Mouse (Mus musculus): Measurements from ENCODE around the gene Cuta. TPM values are rescaled to one million over a fixed set of nuclear protein-coding genes. Genes with fewer than 3 reads are reported as not detected.
A peak's percentile ranks its signal among the peaks of the same experiment; 100 is the strongest.

Cuta gene
- total RNA-seq, 2 experiments from 2014 or later, result 119 to 134 TPM

DNA sequence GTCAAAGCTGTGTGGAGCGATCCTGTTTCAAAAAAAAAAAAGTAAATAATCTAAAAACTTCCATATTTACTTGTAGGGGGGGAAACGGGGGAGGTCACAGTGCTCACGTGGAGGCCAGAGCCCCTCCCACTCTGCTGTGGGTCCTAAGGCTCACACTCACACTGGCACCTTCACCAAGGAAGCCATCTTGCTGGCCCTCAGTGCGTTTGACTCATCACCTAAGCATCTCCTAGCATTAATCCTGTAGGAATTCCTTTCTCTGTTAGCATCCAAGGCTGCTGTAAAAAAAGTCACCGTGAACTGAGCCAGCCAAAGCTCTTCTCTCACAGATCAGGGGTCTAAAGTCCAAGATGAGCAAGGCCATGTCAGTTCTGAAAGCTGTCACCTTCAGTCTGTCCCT is 16.9 kb upstream of the Cuta start:
- no peak for DNase-seq

DNA sequence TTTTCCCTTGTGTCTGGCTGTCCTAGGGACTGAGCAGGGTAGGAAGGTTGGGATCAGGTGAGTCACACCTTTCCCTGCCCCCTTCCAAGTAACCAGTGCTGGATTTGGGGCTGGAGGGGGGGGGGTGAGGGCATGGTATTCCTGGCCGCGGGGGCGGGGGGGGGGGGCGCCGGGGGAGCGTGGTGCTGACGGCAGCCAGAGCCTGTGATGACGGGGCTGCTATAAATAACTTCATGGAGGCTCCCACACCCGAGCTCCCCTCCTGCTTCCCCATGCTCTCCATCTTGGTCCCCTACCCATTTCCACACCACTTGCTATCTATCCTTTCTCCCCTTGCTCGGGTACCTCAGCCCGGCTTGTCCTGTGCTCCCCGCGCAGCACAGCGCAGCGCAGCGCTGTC is 14.4 kb upstream of the Cuta start:
- no peak for DNase-seq

DNA sequence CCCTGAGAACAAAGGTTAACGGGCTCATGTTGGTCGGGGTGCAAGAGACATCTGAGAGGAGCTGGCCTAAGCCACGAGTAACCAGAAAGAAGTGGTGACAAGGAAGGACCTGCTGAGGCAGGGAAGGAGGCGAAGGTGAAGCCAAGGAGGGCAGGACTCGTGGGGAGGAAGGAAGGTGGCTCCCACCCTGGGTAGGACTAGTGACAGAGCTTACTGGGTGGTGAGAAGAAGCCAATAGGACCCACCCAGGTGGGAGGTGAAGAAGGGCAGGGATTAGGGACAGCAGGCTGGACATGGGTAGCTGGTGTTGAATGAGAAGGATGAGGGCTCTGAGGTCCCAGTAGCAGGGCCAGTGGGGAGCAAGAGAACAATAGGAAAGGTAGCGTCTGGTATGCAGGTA is 13.8 kb upstream of the Cuta start:
- no peak for DNase-seq

DNA sequence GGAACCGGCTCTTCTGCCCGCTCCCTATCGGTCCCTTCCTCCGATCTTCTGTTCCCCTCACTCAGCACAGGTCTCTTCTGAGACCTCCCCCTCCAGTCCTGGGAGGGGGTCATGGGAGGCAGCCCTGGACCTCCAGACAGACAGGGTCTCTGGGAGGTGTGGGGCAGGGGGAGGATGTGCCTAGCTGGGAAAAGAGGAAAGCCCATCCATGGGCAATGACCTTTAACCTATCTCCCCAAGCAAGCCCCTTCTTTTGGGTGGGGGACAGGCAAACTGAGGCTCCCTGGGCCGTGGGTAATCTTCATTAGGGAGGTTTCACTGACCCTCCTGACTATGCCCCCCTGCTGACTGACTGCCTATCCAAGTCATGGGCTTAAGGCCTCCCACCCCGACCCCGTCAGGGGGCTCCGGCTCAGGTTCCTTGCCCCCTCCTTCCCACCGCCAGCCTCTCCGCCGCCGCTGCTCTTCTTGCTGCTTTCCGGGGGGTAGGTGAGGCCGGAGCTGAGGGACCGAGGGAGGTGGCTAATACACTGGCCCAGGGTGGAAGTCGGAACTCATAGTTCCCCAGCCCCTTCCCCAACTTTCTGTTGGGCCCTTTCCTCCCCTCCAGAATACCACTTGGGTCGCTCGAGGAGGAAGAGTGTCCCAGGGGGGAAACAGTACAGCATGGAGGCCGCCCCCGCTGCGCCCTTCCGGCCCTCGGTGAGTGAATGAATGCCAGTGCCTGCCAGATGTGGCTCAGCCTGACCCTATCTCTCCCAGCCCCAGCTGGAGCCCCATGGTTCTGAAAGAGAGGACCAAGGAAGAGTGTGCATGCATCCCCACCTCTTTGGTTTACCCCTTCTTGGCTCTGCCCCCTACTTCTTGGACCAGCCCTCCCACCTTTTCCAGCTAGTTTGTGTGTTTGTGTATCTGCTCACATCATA is 12.8 kb upstream of the Cuta start:
- no peak for DNase-seq

DNA sequence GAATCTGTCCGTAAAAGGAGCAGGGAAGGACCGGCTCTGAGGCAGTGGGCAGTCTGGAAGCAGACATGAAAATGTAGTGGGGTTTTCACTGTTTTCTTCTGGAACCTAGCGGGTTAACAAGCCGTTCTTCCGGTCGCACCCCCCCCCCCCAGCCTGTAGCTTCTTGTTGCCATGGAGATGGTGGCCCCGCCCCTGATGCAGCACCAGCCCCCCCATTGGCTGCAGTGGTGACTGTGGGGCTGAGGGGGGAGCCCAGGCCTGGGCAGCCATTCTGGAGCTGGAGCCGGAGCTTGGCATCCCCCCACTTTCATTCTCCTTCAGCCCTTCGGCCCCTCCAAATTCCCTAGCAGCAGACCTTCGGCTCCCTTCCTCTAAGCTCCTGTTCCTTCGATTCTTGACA is 12.0 kb upstream of the Cuta start:
- peak; percentile 83 for DNase-seq

DNA sequence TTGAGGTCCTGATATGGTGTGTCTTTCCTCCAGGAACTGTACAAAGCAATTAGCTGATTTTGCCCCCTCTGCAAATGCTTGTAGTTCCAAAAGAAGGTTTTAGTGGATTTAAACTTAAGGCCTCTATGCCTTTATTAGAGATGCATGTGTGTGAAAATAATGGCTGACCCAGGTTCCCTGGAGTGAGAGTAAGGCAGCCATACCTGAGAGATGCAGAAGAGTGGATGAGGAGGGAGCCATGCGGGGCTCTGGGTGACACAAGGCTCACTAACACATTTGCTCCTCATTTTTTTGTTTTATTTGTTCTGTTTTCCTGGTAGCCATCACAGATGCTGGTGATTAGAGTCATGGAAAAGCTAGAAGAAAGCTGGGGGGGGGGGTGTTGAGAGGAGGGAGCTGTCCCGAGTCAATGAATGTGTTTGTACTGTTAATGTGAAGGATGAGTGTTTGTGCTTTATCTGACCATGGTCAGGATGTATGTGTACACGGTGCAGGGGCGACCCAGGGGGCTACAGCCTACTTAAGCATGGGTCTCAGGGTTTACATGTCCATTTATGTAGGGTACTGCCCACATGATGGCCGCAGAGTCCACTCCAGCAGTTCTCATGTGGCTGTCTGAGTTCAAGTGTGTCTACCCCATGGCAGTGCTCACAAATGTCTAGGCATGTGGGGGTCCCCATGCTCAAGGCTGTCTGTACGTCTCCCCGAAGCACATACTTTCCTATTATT is 11.4 kb upstream of the Cuta start:
- DNase-seq, result no peak

DNA sequence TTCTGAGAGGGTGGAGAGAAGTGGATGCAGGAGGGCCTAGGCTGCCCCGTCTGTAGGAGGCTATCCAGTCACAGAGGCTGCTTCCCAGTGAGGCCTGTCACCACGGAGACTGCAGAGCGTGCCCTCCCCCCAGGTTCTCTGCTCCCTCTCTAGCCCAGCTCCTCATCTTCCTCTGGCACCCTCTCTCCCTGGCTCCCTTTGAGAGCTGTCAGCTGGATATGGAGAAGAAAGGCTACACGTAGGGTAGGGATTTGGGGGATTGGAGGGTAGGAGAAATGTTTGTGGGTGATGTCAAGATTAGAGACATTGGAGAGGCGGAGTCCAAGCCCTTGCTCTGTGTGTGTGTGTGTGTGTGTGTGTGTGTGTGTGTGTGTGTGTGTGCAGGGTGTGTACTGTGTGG is 10.5 kb upstream of the Cuta start:
- DNase-seq, result no peak

DNA sequence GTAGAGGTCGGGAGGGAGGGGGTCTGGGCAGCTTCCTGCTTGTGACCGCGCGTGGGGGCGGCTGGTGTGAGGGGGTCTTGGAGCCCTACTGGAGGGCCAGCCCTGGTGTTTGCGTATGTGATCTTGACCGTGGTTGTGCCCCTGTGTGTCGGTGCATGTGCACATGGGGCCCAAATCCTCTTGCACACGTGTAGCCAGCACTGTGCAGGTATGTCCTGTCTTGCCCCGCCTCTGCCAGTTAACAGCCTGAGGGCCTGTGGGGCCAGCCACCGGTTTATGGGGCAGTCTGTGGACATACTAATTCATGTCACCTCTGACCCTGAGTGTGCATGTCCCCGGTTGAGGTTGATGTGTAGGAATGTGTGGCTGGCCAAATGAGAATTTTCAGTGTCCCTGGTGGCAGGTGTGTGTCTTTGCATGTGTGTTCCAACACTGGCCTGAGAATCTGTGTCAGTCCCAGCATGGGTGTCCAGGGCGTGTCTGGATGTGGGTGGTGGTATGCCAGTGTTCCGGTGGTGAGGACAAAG is 9.7 kb upstream of the Cuta start:
- DNase-seq, result no peak

DNA sequence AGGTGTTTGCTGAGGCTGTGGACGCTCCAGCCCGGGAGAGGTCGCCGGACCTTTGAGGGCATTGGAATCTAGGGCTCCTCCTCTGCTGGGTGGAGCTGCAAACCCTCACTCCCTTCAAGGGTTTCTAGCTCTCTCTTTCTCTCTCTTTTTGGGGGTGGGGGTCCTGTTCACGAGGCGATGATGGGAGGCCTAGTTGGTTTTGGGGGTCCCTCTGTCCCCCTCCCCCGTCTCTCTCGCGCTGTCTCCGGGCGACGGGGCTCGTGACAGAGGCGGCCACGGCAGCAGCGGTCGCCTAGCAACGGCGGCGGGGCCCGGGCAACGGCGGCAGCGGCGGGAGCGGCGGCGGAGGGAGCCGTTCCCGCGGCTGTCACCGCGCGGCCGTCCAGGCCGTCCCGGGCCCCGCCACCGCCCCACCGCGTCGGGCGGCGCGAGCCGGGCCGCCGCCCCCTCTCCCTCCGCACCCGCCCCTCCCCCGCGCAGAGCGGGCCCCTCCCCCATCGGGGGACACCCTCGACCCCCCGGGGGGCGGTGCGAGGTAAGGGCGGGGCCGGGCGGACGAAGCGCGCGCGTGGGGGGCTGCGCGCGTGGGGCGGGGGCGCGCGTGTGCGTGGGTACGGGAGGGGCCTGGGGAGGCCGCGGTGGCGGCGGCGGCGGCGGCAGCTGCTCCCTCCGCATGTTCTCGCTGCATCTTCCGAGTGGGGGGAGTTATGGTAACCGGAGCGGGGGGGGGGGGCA is 9.1 kb upstream of the Cuta start:
- DNase-seq, result peak; percentile 78

DNA sequence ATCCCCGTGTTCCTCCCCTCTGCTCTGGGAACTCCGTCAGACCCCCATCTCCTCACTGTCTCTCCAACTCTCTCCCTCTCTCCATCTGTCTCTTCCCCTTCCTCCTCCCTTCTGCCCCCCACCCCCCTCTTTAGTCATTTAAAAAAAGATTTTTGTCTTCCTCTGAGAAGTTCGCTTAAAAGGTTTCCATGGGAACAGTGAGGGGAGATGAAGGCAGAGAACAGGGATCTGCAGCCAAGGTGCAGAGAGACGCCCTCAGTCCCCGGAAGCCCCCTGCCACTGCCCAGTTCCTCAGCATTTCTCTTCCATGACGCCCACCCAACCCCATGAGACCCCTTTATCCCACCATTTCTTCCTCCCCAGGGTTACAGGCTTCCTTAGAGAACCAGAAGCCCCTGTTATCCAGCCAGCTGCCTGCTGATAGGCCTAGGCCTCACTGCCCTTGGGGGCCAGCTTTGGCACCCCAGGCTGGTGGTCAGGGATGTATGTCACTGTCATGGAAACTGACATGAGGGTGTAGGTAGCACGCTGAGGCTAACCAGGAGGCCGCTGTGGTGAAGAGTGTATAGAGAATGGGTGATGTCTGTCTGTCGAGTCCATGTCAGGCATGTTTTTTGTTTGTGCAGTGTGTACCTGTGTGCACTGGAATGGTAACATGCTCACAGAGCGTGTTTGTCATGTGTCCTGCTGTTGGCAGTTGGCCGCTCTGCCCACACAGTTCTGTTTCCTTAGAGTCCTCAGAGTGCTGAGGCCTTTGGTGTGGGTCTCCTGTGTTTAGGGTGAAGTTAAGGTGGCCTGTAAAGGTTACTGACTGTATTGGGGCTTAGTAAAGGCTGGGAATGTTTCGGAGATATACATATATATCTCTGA is 8.1 kb upstream of the Cuta start:
- DNase-seq, result no peak

DNA sequence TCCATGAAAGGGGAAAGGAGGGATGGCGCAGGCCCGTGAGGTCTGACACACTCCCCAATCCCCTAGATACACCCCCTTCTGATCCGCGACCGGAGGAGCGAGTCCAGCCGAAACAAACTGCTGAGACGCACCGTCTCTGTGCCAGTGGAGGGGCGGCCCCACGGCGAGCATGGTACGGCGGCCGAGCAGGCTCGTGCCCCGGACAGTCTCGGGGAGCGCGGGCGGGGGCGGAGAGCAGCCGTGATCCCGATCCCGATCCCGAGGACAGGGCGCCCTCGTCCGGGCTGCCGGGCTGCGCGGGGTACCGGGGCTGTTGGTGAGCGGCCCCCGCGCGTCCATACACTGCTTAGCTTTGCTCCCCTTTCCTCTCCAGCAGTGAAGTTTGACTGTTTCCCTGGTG is 7.2 kb upstream of the Cuta start:
- DNase-seq, result peak; percentile 93

DNA sequence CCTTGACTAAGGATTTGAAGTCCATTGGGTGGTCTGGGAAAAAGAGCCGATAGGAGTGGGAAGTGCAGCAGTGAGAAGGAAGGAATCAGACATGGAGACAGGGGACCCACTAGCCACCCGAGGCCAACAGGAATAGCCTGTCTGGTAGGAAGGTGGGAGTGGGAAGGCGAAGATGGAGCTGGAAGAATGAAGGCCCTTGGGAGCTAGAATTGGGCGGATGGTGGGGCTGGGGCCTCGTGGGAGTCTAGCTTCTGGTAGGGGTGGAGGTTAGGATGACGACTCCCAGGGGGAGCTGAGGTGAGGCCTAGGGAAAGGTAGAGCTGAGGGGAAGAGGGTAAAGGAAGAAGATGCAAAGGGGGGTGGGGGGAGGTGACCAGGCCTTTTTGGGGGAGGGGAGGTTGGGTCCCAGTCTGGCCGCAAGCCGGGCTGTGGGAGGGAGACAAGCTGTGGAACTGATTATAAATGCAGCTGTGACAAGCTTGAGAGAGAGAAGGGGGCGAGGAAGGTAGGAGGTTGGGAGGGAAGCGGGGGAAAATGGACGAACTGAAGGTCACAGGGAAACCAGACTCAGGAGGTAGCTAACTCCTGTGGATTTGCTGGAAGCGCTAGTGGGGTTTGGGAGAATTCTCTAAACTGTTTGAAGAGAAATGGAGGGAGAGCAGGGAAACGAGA is 6.6 kb upstream of the Cuta start:
- DNase-seq, result no peak

DNA sequence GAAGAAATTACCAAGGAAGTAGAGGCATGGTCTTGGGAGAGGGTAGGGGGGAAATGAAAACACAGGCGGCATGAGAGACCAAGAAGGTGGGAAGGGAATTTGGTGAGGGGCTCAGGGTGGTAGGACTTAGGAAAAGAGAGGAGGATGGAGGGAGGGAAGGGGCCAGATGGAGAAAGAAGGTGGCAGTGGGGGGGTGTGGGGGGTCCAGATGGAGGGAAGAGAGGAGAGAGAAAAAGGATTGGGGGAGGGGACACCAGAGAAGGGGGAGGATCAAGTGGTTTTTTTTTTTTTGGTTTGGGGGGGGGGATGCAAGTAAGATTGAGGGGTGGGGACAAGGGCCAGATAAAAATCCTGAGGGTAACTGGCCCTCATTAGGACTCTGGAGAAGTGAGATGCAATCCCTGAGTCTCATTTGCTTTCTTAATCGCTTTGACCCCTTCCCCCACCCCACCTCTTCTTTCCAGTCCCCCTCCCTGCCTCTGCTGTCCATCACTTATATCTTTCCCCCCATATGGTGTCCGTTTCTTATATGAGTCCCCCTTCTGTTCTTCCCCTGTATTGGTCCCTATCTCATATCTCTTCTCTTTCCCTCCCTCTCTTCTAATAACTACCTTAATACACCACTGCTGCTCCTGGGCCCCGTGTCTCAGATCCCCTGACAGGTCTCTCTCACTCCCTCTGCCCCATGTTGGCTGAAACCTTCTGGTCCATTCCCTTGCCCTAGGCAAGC is 2.6 kb upstream of the Cuta start:
- no peak for DNase-seq

DNA sequence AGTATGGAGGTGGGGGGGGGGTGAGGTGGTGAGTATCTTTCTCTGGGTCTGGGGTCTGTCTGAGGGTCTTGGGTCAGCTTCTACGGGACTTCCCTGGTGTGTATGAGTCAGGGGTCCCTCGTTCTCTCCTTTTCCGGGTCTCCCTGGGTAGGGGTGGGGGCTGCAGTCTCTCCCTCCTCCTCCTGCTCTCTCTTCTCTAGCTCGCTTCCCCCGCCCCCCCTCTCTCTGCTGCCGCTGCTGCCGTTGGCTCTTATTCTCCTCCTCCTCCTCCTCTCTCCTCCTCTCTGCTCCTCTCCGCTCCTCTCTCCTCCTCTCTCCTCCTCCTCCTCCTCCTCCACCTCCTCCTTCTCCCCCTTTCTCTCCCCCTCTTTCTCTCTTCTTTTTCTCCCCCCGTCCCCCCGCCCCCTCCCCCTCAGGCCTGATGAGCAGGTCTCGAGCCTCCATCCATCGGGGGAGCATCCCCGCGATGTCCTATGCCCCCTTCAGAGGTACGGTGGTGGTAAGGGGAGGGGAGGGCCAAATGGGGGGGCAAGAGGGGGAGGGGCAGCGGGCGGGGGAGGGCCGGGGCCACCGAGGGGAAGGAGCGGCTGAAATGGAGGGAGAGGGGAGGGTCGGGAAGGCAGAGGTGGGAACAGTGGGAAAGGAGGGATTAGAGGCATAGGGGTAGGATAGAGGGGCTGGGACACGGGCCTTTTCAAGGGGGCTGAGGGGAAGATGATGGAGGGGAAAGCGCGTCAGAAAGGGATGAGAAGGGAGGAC is 1.8 kb upstream of the Cuta start, which contains the start of gene Syngap1:
Gene Syngap1, plus strand, starts transcription at position 223 of the 759 bp plus-strand sequence.
- DNase-seq, result peak; percentile 68

DNA sequence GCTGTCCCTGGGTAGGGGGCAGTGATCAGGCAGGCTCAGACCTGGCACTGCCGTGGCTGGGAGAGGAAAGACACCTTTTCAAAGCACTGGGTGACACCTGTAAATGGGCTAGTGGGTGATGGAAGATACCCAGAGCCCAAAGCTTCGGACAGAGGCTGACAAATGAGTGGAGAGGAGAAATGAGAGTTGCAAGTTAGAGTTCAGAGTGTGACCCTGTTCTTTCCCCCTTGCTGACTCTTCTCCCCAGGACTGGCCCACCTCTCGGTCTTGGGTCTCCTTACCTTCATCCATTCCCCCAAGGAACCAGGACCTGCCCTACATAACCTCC is 568 bp upstream of the Cuta start:
- no peak for DNase-seq

DNA sequence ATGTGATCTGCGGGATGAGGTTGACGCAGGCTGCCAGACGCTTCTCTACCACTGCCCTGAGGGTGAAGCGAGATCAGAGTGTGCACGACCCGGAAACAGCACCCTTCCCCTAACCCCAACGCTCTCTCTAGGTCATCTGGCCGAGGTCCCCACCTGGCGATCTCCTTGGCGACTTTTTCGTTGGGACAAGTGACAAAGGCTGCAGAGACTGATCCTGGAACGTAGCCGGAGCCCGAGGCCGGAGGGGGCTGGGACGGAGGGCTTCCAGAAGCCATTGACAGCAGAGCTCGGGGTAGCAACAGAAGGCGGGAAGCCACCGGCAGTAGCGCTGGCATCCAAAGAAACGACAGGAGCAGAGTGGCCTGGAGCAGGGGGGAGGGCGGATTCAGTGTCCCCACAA is 638 bp downstream of the Cuta start:
- DNase-seq, result no peak

DNA sequence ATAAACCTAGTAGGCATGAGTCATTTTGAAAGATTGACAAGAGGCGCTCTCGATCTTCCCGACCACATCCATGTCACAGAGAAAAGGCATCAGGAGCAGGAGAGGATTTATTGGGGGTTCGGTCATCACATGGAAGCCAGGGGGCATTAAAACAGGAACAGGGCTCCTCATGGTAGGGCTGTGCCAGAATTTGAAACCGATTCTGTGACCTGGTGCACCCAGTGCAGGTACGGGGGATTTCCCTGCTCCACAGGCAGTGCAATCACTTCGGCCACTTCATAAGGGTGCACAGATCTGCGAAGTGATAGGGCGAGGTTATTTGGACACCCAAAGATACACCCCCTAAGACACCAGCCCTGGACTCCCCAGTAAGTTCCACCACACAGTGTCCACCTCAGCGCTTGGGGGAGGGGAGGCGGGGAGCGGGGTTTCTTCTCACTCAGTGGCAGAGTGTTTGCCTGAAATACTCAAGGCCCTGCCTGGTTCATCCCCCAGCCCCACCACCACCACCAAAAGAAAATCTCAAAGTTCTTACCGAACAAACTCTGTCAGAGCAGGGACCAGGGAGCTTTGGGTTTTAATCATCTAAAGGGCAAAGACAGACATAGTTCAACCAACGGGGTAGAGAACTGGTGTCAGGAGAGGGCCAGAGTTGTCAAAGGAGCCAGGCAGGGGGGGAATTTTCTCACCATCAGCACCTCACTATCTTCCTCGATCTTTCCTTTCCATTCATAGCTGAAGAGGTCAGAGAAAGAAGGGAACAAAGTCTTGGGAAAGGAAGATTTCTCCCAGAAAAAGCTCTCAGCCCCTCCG is 1.3 kb downstream of the Cuta start:
- DNase-seq, result no peak

DNA sequence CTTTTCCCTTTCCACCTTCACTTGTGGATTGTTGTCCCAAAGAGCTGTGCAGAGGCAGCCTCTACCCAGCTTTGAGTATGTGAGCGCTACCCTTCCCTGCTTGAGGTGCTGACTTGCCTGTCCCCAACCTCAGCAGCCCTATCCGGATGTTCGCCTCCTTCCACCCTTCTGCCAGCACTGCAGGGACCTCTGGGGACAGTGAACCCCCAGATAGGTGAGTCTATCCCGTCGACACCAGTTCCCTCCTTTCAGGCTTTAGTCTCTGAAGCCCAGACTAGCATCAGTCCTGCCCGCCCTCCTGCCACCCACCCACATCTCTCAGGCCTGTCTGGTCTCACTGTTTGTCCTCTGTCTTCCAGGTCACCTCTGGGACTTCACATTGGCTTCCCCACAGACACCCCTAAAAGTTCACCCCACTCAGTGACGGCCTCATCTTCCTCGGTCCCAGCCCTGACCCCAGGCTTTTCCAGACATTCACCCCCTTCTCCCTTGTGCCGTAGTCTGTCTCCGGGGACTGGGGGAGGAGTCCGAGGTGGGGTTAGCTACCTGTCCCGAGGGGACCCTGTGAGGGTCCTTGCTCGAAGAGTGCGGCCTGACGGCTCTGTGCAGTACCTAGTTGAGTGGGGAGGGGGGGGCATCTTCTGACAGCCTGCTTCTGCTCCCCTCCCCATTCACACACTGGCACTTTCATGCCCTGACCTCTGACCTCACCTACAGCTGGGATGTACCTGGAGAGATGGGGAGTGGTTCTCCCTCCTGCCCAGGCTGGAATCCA is 2.3 kb downstream of the Cuta start:
- no peak for DNase-seq

All from adrenal gland, postnatal 10 days (tissue).